Mouse (Mus musculus) monocyte, adult 5-6 weeks (primary cell): ENCODE data around the gene Olfr67. TPM values are rescaled to one million over a fixed set of nuclear protein-coding genes. Genes with fewer than 3 reads are reported as not detected.
A peak's percentile ranks its signal among the peaks of the same experiment; 100 is the strongest.
"Not testable (repeated sequence)": the region's sequence is repeated elsewhere in the genome, so short reads cannot be mapped to it uniquely, and the experiment has no call there.

Experiments used
- ATAC-seq: fragments of 153-309, 156-312 bp; replicated peaks from 2 replicates; pipeline ENCODE4 v1.8.0; 2017; ENCODE audit warnings: mild to moderate bottlenecking; ENCODE audit not compliant: low TSS enrichment, insufficient number of reproducible peaks, severe bottlenecking, poor library complexity, low FRiP score
- total RNA-seq: library from RNA; stranded (forward); fragments of 200-1000, 200-491, 200-594 nt; gene quantifications from 3 replicates; pipeline ENCODE4 v1.2.3, GENCODE M21; 2017

The Olfr67 gene
- total RNA-seq: not detected in 3 replicates

- ATAC-seq: no peak
Measured at GRCm38 (mm10) chr7:103791721-103792120, at the start of gene Olfr67. Gene Olfr67, minus strand, starts transcription at chr7:103791821.

- no peak for ATAC-seq
Measured at GRCm38 (mm10) chr7:103840268-103840667, 48.6 kb upstream of the Olfr67 start, which contains the start of gene Hbb-bh2. Gene Hbb-bh2, minus strand, starts transcription at chr7:103840520.

GRCm38 (mm10) chr7:103827808-103828207, 36.2 kb upstream of the Olfr67 start, which contains the start of gene Hbb-bs:
Gene Hbb-bs, minus strand, starts transcription at chr7:103828096.
- ATAC-seq: no peak

DNA sequence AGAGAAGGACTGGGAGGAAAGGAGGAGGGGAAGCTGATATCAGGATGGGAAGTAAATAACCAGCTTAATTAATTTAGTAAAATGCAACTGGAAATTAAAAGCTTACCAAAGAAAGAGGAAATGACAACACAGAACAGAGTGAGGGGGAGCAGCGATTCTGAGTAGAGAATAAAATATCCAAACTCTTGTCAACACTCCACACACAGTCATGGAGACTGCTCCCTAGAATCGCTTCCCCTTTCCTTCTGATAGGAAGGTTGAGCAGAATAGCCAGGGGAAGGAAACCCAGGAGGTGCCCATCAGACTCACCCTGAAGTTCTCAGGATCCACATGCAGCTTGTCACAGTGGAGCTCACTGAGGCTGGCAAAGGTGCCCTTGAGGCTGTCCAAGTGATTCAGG, 35.5 kb upstream of the Olfr67 start:
- ATAC-seq: peak; percentile 17; the same call in 1 of the 2 replicates

DNA sequence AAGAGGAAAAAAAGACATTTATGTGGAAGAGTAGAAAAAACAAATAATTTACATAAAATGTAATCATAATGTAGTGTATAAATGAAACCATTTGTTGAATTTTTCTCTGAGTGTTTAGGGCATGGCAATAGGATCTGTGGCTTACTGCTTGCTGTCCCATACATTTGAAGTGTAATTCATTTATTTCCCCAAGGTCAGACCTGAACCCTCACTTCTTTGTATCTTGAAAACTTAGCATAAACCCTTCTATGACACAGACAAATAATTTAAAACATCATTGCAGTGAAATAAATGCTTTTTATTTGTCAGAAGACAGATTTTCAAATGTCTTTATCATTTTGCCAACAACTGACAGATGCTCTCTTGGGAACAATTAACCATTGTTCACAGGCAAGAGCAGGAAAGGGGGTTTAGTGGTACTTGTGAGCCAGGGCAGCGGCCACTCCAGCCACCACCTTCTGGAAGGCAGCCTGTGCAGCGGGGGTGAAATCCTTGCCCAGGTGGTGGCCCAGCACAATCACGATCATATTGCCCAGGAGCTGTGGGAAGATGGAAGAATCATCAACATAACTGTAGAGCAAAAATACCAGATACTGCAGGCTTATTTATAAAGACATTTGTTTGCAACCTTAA, 34.8 kb upstream of the Olfr67 start:
- no peak for ATAC-seq

DNA sequence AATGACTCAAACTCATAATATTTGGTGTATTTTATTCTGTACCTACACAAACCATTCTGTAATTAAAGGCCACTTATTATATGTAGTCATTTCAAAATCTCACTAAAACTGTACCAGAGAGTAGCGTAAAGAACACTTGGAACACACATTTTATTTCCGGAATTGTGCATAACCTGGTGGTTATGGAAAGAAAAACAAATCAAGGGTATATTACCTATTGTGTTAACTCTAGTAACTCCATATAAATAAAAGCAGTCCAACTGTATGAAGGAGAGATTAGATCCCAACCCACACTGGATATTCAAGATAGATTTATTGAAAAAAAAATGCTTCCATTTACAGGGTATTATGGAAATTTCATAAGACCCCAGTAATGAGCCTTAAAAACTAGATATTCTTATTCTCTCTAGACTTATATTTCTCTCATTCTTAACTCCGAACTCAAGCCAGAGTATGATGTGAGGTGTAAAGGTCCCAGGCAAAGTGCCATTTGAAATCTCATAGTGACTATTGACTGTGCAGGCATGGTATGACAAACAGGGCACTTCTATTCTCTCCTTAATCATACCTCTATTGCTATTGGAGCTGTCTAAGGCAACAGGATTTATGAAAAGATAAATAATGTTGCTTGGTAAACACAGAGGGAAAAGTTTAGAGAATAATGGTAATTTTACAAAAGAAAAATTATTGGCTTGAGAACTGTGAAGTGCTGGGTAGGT, 34.1 kb upstream of the Olfr67 start:
- no peak for ATAC-seq

- ATAC-seq: no peak
Measured at GRCm38 (mm10) chr7:103824597-103824996, 33.0 kb upstream of the Olfr67 start.

- not testable (repeated sequence) for ATAC-seq
Measured at GRCm38 (mm10) chr7:103815085-103815484, 23.5 kb upstream of the Olfr67 start.

DNA sequence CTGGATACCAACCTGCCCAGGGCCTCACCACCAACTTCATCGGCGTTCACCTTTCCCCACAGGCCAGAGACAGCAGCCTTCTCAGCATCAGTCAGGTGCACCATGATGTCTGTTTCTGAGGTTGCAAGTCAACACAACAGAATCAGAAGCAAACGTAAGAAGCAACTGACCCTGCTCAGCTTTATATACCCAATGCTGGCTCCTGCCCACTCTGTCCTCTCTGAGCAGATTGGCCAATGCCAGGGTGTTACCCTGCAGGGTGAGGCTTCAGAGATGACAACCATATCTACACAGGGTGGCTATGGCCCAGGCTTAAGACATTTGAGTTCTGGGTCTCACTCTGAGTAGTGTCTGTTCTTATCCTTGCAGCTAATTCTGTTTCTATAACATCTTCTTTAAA, 22.1 kb upstream of the Olfr67 start, which contains the start of gene Hbb-bt:
Gene Hbb-bt (minus strand): TSS at position 231 of the 400 bp plus-strand sequence.
- ATAC-seq: no peak

- ATAC-seq: peak; percentile 22; the same call in 1 of the 2 replicates
Measured at GRCm38 (mm10) chr7:103813152-103813551, 21.5 kb upstream of the Olfr67 start.

DNA sequence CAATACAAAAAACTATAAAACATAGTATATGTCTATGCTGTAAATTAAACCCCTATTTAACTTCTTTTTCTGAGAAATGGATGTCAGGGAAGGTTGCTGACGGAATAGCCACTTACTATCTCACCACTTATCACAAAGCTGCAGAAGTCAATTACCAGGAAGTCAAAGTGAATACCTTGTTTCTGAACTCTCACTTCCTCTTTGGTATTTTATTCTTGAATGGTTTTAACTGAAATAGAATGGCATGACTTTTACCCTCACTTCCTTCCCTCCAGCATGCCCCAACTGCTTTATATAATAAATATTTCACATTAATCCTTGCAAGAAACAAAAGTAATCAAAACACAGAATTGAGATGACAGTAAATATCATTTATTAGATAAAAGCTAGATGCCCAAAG, 20.6 kb upstream of the Olfr67 start:
- ATAC-seq: no peak

- ATAC-seq: no peak
Measured at GRCm38 (mm10) chr7:103811223-103811845, 19.7 kb upstream of the Olfr67 start.

DNA sequence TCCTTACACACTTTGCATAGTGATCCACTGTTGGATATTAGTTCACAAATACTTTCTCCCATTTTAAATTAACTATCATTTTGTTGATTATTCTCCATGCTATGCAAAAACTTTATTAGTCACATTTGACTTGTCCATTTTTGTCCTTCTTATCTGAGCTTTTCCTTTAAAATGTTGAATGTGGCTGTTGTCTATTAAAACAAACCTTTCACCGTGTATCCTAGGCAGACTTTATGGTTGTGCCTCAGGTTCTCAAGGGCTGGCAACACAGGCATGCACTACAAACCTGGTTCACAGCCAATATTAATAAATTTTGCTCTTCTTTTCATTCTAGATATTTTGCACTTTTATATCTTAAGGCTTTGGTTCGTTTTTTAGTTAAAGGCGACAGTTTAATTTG, 19.1 kb upstream of the Olfr67 start:
- ATAC-seq: no peak

DNA sequence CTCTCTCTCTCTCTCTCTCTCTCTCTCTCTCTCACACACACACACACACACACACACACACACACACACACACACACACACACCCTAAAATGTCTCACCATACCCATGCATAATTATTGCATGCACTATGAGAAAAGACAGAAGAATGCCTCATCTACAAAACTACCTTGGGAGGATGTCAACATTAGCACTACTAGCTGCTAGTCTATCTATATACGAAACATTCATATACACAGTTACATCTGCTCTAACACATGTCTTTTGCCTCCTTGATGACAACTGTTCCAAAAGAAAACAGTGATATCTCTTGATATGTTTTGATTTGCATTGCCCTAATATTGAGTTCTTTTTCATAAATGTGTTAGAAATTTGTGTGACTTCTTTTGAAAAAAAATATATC, 18.7 kb upstream of the Olfr67 start:
- no peak for ATAC-seq

DNA sequence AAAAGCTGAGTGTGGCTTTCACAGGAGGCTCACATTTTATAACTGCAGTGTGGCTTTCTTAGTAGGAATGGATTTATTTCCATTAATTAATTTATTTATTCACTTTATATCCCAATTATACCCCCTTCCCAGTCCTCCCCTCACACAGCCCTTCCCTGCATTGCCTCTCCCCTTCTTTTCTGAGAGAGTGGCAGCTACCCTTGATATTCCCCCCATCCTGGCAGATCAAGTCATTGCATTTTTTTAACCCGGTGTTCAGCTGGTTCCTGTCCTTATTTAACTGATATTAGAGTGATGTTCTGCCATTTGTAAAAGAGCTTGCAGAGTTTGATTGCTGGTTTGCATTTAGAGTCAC, 18.2 kb upstream of the Olfr67 start:
- ATAC-seq: no peak

- ATAC-seq: no peak
Measured at GRCm38 (mm10) chr7:103808971-103809800, 17.6 kb upstream of the Olfr67 start.

DNA sequence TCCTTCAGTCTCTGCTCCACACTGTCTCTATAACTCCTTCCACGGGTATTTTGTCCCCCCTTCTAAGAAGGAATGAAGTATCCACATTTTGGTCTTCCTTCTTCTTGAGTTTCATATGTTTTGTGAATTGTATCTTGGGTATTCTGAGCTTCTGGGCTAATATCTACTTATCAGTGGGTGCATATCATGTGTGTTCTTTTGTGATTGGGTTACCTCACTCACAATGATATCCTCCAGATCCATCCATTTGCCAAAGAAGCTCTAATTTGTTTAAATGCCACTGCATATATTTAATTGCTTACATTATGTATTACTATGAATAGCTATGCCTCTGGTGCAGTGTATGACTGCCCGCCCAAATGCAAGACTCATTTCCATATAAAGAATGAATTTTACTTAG, 16.5 kb upstream of the Olfr67 start:
- ATAC-seq: not testable (repeated sequence)

- ATAC-seq: 0 out of 2 replicates have a peak, but pooled peaks have one; percentile 31
Measured at GRCm38 (mm10) chr7:103806856-103807255, 15.2 kb upstream of the Olfr67 start.
